Mouse (Mus musculus) bone marrow, adult 2 months (tissue): ENCODE results near the gene Nmnat3.

Experiments used
- CTCF ChIP-seq: fragments of 200-500 bp; IDR thresholded peaks from 2 replicates; pipeline ENCODE4 v1.5.1; 2011; ENCODE audit warnings: low read length, control low read depth; ENCODE audit not compliant: control insufficient read depth, insufficient read depth
- POLR2A ChIP-seq: fragments of 200-500 bp; IDR thresholded peaks from 2 replicates; pipeline ENCODE4 v1.6.1; 2011; ENCODE audit warnings: low read depth, mild to moderate bottlenecking, control low read depth, low read length, borderline replicate concordance; ENCODE audit not compliant: control insufficient read depth

DNA sequence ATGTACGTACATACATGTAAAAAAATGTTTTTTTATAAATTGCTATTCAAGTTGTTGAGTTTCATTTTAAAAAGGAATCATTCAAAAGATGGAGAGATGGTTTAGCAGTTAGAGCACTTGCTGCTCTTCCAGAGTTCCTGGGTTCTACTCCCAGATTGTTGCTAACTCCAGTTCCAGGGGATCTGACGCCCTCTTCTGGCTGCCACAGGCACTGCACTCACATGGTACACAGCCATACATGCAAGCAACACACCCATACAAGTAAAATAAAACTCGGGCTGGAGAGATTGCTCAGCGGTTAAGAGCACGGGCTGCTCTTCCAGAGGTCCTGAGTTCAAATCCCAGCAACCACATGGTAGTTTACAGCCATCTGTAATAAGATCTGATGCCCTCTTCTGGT lies 86.1 kb downstream of the Nmnat3 start:
- TF ChIP-seq POLR2A (no peak), CTCF (peak; percentile 23; the same call in 1 of the 2 replicates)
